Mouse (Mus musculus): ENCODE results near the gene Nprl3.
"Not testable (repeated sequence)": the region's sequence is repeated elsewhere in the genome, so short reads cannot be mapped to it uniquely, and the experiment has no call there.

- TF ChIP-seq POLR2A (IDR thresholded peaks at IDR 0.05; ENCODE audit: borderline replicate concordance, extremely low read depth, insufficient read depth, insufficient read length, poor library complexity, severe bottlenecking); CTCF (IDR thresholded peaks at IDR 0.05; ENCODE audit: borderline replicate concordance, extremely low read depth, insufficient read depth, insufficient read length): not testable (repeated sequence)
Observed at GRCm38 (mm10) chr11:32293479-32293878, 26.0 kb upstream of the Nprl3 start.

Data from brain, embryonic 14.5 days (tissue).